Mouse (Mus musculus) pancreas, adult 10 weeks (tissue): Measurements from ENCODE around the gene Agbl5. TPM values are rescaled to one million over a fixed set of nuclear protein-coding genes. Genes with fewer than 3 reads are reported as not detected.

Experiments
- polyA plus RNA-seq: library from polyadenylated mRNA; stranded (reverse); fragments of 350-450 nt; fragmentation: Illumina TruSeq; extraction: RNeasy Lipid Tissue Mini Kit (QIAGEN cat#74804); gene quantifications from one replicate; pipeline ENCODE4 v1.2.3, GENCODE M21; 2015; ENCODE audit warnings: low read depth, low replicate concordance; ENCODE audit not compliant: insufficient read depth

The Agbl5 gene
- 5.4 TPM for polyA plus RNA-seq

GRCm38 (mm10) chr5:30888337-30889087, at the start of gene Agbl5:
TSS of gene Agbl5 (plus strand) at chr5:30888694.

GRCm38 (mm10) chr5:30867712-30868111, 20.8 kb upstream of the Agbl5 start, which contains the start of gene Tmem214:
TSS of gene Tmem214 (plus strand) at chr5:30868012.

GRCm38 (mm10) chr5:30907413-30908059, 19.0 kb downstream of the Agbl5 start, which contains the start of gene Ost4:
TSS of gene Ost4 (minus strand) at chr5:30907788.

GRCm38 (mm10) chr5:30913060-30913841, 24.8 kb downstream of the Agbl5 start, which contains the start of gene Emilin1:
TSS of gene Emilin1 (plus strand) at chr5:30913402.

GRCm38 (mm10) chr5:30921256-30922033, 33.0 kb downstream of the Agbl5 start, which contains the start of gene Khk:
TSS of gene Khk (plus strand) at chr5:30921431.

GRCm38 (mm10) chr5:30944956-30945781, 56.7 kb downstream of the Agbl5 start, which contains the start of gene Cgref1:
TSS of gene Cgref1 (minus strand) at chr5:30945591.

Other genes with a start within 250 kb of the Agbl5 start
- gene Slc35f6, start 240.8 kb upstream of the Agbl5 start, polyA plus RNA-seq = 4.7 TPM
- gene Cenpa, start 221.9 kb upstream of the Agbl5 start, polyA plus RNA-seq = 2.0 TPM
- 0.70 TPM for gene Dpysl5, start 177.1 kb upstream of the Agbl5 start, polyA plus RNA-seq
- gene Mapre3, start 74.1 kb upstream of the Agbl5 start, polyA plus RNA-seq = 13.9 TPM
- gene Tmem214, start 20.7 kb upstream of the Agbl5 start, polyA plus RNA-seq = 66.6 TPM
- 52.5 TPM for gene Ost4, start 19.1 kb downstream of the Agbl5 start, polyA plus RNA-seq
- 16.0 TPM for gene Emilin1, start 24.7 kb downstream of the Agbl5 start, polyA plus RNA-seq
- 15.5 TPM for gene Khk, start 32.7 kb downstream of the Agbl5 start, polyA plus RNA-seq
- gene Cgref1, start 56.9 kb downstream of the Agbl5 start, polyA plus RNA-seq = 3.9 TPM
- gene Preb, start 71.7 kb downstream of the Agbl5 start, polyA plus RNA-seq = 80.6 TPM
- gene Tcf23, start 80.0 kb downstream of the Agbl5 start, polyA plus RNA-seq = 0.31 TPM
- 39.3 TPM for gene Atraid, start 159.6 kb downstream of the Agbl5 start, polyA plus RNA-seq
- gene Slc5a6, start 160.2 kb downstream of the Agbl5 start, polyA plus RNA-seq = 4.2 TPM
- gene Cad, start 166.1 kb downstream of the Agbl5 start, polyA plus RNA-seq = 11.6 TPM
- not detected for gene Dnajc5g, start 217.6 kb downstream of the Agbl5 start, polyA plus RNA-seq
- gene Slc30a3, start 219.5 kb downstream of the Agbl5 start, polyA plus RNA-seq = not detected
- gene Trim54, start 228.0 kb downstream of the Agbl5 start, polyA plus RNA-seq = not detected